Mouse (Mus musculus): ENCODE data around the gene Chst5. TPM values are rescaled to one million over a fixed set of nuclear protein-coding genes. Genes with fewer than 3 reads are reported as not detected.
"Not testable (repeated sequence)": the region's sequence is repeated elsewhere in the genome, so short reads cannot be mapped to it uniquely, and the experiment has no call there.

The Chst5 gene
- polyA plus RNA-seq, 1 experiment from 2014 or later = not detected

DNA sequence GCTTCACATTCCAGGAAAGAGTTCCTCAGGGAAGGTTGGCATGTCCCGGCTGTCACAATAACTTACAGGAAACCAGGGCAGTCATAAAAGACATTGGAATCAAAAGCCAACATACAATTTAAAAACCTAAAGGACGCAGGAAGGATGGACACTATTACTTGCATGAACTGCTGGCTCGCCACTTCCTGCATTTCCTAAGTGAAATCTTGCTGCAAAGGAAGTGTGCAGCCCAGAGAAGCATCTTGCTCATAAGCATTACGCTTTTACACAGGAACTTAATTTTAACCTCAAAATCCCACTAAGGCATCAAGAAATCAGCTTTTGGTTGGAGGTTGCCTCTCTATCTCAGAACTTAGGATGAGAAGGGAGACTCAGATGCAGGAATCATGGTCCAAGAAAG lies 47.0 kb downstream of the Chst5 start:
- no peak for ATAC-seq
- Histone ChIP-seq H3K4me3 (ENCODE audit: low read depth, low read length) (no peak overlapping the region), H3K9ac (replicated peaks) (no peak overlapping the region), H3K4me1 (ENCODE audit: insufficient read depth) (no peaks in the 10 kb centered on the region), H3K4me2 (ENCODE audit: low read depth, low read length) (no peak overlapping the region), H3K27me3 (ENCODE audit: insufficient read depth, low read length) (no peaks in the 10 kb centered on the region), H3K9me3 (ENCODE audit: low read length) (no peaks in the 10 kb centered on the region), H3K36me3 (replicated peaks; ENCODE audit: insufficient read depth, low read length) (peaks cover 6% of the 10 kb centered on the region), H3K27ac (ENCODE audit: low read depth) (no peak overlapping the region)
- no peak for TF ChIP-seq EP300 (IDR thresholded peaks at IDR 0.05; ENCODE audit: low read depth)
- TF ChIP-seq CTCF (IDR thresholded peaks at IDR 0.05; ENCODE audit: low read depth) = no peak
- DNase-seq = no peak
- WGBS (ENCODE audit: insufficient replicate concordance) = 40% methylated on average over 4 of the region's 4 CpGs

DNA sequence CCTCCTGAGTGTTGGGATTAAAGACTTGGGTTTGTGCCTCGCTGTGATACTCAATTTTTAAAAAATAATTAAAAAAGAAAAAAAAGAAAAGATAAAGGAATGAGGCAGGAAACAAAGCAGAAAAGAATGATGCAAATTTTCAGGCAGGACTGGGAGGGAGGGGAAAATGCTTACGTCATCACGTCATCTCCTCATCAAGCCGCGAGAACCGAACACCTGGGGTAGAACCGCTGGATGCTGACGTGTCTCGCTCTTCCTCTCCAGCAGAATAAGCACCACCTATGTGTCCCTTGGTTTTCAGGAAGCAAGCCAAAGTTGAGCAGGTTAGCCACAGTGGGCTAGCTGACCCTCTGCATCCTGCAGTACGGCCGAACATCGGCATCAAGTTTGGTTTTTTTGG lies 54.3 kb downstream of the Chst5 start:
- no peak overlapping the region for H3K4me2 ChIP-seq (ENCODE audit: low read depth, low read length)
- H3K27ac ChIP-seq (ENCODE audit: low read depth) = no peak overlapping the region
- no peak overlapping the region for H3K4me3 ChIP-seq (ENCODE audit: low read depth, low read length)
- ATAC-seq (no peak), DNase-seq (no peak)
- H3K36me3 ChIP-seq (replicated peaks; ENCODE audit: insufficient read depth, low read length) = no peaks in the 10 kb centered on the region
- H3K4me1 ChIP-seq (ENCODE audit: insufficient read depth) = peaks cover 3% of the 10 kb centered on the region; the same call in 1 of the 2 replicates
- TF ChIP-seq CTCF (IDR thresholded peaks at IDR 0.05; ENCODE audit: low read depth) = no peak
- no peak for TF ChIP-seq EP300 (IDR thresholded peaks at IDR 0.05; ENCODE audit: low read depth)
- H3K9me3 ChIP-seq (ENCODE audit: low read length) = no peaks in the 10 kb centered on the region
- no peak overlapping the region for H3K9ac ChIP-seq (replicated peaks)
- WGBS (ENCODE audit: insufficient replicate concordance) = 86% methylated on average over 12 of the region's 12 CpGs
- H3K27me3 ChIP-seq (ENCODE audit: insufficient read depth, low read length) = no peaks in the 10 kb centered on the region

DNA sequence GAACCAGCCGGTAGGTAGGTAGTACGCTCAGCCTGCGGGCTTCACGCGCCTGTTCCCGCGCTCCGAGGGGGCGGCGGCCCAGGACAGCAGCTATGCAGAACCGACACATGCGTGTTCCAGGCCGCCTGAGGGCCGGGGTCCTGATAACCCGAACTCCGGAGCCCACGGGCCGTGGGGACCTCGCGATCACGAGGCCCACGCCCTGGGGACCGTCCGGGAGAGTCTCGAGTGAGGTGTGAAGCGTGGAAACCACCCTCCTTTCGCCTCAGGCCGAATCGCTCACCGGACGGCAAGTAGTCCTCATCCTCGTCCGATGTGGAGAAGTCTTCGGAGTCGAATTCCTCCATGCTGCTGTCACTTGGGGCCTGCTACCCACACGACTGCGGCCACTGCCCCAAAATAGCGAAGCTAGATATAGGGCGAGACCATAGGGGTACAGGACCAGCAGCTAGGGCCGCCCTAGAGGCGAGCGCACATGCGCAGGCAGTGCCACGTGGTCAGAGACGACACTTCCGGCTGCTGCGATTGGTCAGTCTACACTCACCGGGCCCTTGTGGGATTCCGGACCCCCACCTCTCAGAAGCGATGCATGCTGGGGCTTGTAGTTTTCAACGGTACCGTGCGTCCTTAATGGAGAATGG lies 56.3 kb downstream of the Chst5 start, which contains the start of gene Cfdp1:
Gene Cfdp1 (minus strand): TSS at position 431 of the 641 bp plus-strand sequence.
- Histone ChIP-seq H3K4me1 (ENCODE audit: insufficient read depth) (peaks cover 3% of the 10 kb centered on the region; the same call in 1 of the 2 replicates), H3K36me3 (replicated peaks; ENCODE audit: insufficient read depth, low read length) (no peaks in the 10 kb centered on the region), H3K27me3 (ENCODE audit: insufficient read depth, low read length) (no peaks in the 10 kb centered on the region), H3K27ac (ENCODE audit: low read depth) (no peak within 1 kb of the TSS), H3K9me3 (ENCODE audit: low read length) (no peaks in the 10 kb centered on the region), H3K4me3 (ENCODE audit: low read depth, low read length) (peak within 1 kb of the TSS; percentile 75), H3K4me2 (ENCODE audit: low read depth, low read length) (peak within 1 kb of the TSS; percentile 94), H3K9ac (replicated peaks) (peak within 1 kb of the TSS; percentile 73)
- peak; percentile 96 for DNase-seq
- ATAC-seq = peak; percentile 100
- TF ChIP-seq CTCF (IDR thresholded peaks at IDR 0.05; ENCODE audit: low read depth) (peak; percentile 31), EP300 (IDR thresholded peaks at IDR 0.05; ENCODE audit: low read depth) (no peak)
- WGBS (ENCODE audit: insufficient replicate concordance) = under 1% methylated on average over 53 of the region's 53 CpGs

DNA sequence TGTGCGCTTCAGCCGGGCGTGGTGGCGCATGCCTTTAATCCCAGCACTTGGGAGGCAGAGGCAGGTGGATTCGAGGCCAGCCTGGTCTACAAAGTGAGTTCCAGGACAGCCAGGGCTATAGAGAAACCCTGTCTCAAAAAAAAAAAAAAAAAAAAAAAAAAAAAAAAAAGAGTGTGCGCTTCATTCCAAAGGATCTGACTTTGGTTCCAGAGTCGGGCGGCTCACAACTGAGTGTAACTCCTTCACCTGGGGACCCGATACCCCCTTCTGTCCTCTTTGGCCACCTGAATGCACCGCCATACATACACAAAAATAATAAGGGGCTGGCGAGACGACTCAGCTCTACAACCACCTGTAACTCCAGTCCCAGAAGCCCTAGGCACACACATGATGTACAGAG lies 57.0 kb downstream of the Chst5 start:
- not testable (repeated sequence) for ATAC-seq; DNase-seq; H3K36me3 ChIP-seq (replicated peaks; ENCODE audit: insufficient read depth, low read length); H3K27me3 ChIP-seq (ENCODE audit: insufficient read depth, low read length); H3K9me3 ChIP-seq (ENCODE audit: low read length); H3K27ac ChIP-seq (ENCODE audit: low read depth); H3K4me1 ChIP-seq (ENCODE audit: insufficient read depth)
- peak overlapping the region; percentile 94 for H3K4me2 ChIP-seq (ENCODE audit: low read depth, low read length)
- peak overlapping the region; percentile 75 for H3K4me3 ChIP-seq (ENCODE audit: low read depth, low read length)
- H3K9ac ChIP-seq (replicated peaks) = peak overlapping the region; percentile 73
- WGBS (ENCODE audit: insufficient replicate concordance) = 44% methylated on average over 11 of the region's 12 CpGs

DNA sequence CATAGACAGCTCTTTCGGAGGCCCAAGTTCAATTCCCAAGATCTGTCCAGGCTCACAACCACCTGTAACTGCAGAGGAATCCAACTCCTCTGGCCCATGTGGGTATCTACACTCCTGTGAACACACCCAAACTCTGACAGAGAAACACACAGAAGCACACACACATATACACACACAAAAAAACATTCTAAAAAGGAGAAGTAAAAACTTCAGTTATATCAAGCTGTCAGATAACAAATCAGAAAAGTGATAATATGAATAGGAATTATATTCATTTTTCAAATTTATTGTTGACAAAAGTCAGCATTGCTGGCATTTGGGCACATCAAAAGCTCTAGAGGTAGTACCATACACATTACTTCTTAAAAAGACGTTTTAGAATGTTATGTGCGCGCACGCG lies 63.5 kb downstream of the Chst5 start:
- WGBS (ENCODE audit: insufficient replicate concordance) = 85% methylated on average over 6 of the region's 6 CpGs
- peaks cover 9% of the 10 kb centered on the region for H3K36me3 ChIP-seq (replicated peaks; ENCODE audit: insufficient read depth, low read length)

More for the DNA sequence above, 63.5 kb downstream of the Chst5 start:
- no peak overlapping the region for H3K4me3 ChIP-seq (ENCODE audit: low read depth, low read length)
- H3K9me3 ChIP-seq (ENCODE audit: low read length) = no peaks in the 10 kb centered on the region
- no peak overlapping the region for H3K9ac ChIP-seq (replicated peaks)
- H3K27me3 ChIP-seq (ENCODE audit: insufficient read depth, low read length) = no peaks in the 10 kb centered on the region
- H3K4me1 ChIP-seq (ENCODE audit: insufficient read depth) = no peaks in the 10 kb centered on the region
- H3K27ac ChIP-seq (ENCODE audit: low read depth) = no peak overlapping the region
- H3K4me2 ChIP-seq (ENCODE audit: low read depth, low read length) = no peak overlapping the region
- ATAC-seq = no peak
- DNase-seq = no peak
- TF ChIP-seq CTCF (IDR thresholded peaks at IDR 0.05; ENCODE audit: low read depth) (no peak), EP300 (IDR thresholded peaks at IDR 0.05; ENCODE audit: low read depth) (no peak)

Other genes starting within 250 kb of the Chst5 start
- gene Ctrb1, start 219.4 kb downstream of the Chst5 start, polyA plus RNA-seq (2015; fragmentation: Nextera tagmentation; extraction: Ambion mirVana) = 0.13 and 38.9 TPM in 2 replicates
- 9.9 and 11.6 TPM in 2 replicates for gene Bcar1, start 166.6 kb downstream of the Chst5 start, polyA plus RNA-seq (2015; fragmentation: Nextera tagmentation; extraction: Ambion mirVana)
- gene Cfdp1, start 56.2 kb downstream of the Chst5 start, polyA plus RNA-seq (2015; fragmentation: Nextera tagmentation; extraction: Ambion mirVana) = 48.9 and 51.3 TPM in 2 replicates
- gene Tmem170, start 33.7 kb downstream of the Chst5 start, polyA plus RNA-seq (2015; fragmentation: Nextera tagmentation; extraction: Ambion mirVana) = 4.9 TPM in 2 replicates
- 0.56 and 1.0 TPM in 2 replicates for gene Tmem231, start 23.4 kb upstream of the Chst5 start, polyA plus RNA-seq (2015; fragmentation: Nextera tagmentation; extraction: Ambion mirVana)
- gene Gabarapl2, start 30.3 kb upstream of the Chst5 start, polyA plus RNA-seq (2015; fragmentation: Nextera tagmentation; extraction: Ambion mirVana) = 162 and 173 TPM in 2 replicates
- 1.8 and 2.1 TPM in 2 replicates for gene Adat1, start 81.9 kb upstream of the Chst5 start, polyA plus RNA-seq (2015; fragmentation: Nextera tagmentation; extraction: Ambion mirVana)
- gene Kars, start 100.9 kb upstream of the Chst5 start, polyA plus RNA-seq (2015; fragmentation: Nextera tagmentation; extraction: Ambion mirVana) = 47.5 and 48.2 TPM in 2 replicates
- 5.1 and 5.4 TPM in 2 replicates for gene Terf2ip, start 101.0 kb upstream of the Chst5 start, polyA plus RNA-seq (2015; fragmentation: Nextera tagmentation; extraction: Ambion mirVana)
- 0.28 TPM in 1 of 2 replicates, not detected in the other for gene Gm6793, start 104.6 kb upstream of the Chst5 start, polyA plus RNA-seq (2015; fragmentation: Nextera tagmentation; extraction: Ambion mirVana)

Measured in liver, postnatal 0 days (tissue).